Mouse (Mus musculus): ENCODE measurements around the gene Max.

Gene Max

DNA sequence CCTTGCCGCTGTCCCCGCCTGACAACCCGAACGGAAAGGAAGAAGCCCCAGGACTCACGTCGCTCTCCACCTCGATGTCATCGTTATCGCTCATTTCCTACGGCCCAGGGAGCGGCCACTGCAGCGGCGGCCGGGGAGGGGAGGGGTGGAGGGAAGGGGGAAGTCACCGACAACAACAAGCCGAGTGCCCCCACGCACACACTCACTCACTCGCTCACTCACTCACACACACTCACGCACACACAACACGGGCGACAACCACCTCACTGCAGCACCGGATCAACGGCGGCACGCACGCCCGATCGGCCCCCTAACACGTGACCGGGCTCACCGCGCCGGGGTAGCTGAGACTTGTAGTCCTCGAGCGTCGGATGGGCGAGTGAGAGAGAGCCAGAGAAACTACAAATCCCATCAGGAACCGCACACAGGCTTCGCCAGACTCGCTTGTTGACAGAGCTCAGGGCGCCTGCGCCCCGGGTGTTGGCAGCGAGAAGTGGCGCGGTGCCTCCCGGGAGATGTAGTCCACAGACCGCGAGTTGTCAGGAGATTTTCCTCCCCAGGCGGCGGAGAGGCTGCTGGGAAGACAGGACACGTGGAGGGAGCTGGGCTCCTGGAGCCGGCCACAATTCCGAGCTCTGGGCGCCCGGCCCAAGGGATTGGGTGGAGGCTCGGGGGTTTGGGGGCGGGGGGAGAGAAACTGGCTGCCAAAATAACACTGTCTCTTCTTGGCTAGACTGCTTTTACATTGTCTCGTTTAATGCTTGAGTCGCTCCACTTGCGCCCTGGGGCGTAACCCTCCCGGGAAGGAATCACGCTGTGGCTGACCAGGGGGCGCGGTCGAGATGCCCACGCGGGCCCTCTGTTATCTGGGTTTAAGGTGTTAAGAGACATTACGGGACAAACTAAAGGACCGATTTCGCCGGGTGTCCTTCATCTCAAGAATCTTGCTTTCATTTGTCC is at the start of gene Max:
Gene Max, minus strand, starts transcription at position 270 of the 960 bp plus-strand sequence.
- peak; percentile 99 for DNase-seq

DNA sequence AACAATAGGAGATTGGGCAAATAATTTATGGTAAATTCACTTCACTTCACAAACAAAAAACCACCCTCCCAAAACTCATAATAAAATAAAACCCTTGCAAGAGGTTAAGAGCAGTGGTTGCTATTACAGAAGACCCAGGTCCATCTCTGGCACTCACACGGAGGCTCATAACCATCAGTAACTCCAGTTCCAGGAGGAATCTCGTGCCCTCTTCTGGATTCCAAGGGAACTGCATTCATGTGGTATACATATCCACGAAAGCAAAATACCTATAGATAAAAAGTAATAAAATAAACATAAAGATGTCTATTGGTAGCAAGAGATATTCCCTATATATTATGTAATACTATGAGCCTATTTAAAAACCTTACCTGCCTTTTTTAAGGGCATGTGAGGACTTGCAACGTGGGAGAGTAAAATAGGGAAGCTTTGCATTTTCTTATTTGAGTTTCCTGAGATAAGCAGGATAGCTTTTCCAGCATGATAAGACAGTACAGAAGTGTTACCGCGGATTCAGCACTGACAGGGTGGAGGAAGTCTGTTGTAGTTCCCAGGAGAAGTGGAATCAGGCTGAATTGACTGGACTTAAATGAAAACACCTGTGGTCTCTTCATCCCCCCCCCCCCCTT is 49.2 kb upstream of the Max start:
- peak; percentile 62 to 70 for DNase-seq

- peak; percentile 85 to 86 for DNase-seq
Measured at GRCm38 (mm10) chr12:77009202-77010030, 47.4 kb upstream of the Max start.

DNA sequence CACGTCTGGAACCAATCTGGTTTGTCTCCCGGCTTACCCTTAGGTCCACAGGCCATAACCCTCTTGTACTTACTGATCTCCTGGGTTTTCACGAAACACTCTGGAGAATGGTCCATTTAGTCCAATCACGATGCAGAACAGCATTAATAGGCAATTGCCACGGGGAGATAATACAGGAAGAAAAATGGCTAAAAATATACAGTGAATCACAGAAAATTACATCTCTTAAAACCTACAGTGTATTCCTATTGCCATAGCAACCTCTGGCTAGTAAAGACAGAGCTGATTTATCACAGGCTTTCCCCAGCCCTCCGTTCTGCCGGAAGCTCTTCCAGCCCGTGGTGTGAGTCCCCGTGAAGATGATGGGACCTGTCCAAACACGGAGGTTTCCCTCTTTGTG is 42.9 kb upstream of the Max start:
- no peak for DNase-seq

- no peak for DNase-seq
Measured at GRCm38 (mm10) chr12:77002551-77003228, 40.7 kb upstream of the Max start.

DNA sequence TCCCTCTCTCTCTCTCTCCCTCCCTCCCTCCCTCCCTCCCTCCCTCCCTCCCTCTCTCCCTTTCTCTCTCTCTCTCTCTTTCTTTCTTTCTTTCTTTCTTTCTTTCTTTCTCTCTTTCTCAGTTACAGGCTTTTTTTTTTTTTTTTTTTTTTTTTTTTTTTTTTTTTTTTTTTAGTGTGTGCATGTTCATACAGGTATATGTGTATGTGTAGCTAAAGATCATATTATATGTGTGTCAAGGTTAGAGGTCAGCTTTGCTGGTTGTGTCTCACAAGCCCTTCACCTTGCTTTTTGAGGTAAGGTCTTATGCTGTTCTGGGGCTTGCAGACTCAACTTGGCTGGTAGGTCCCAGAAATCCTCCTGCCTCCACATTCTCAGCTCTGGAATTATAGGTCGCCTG is 39.3 kb upstream of the Max start:
- DNase-seq, result no peak

DNA sequence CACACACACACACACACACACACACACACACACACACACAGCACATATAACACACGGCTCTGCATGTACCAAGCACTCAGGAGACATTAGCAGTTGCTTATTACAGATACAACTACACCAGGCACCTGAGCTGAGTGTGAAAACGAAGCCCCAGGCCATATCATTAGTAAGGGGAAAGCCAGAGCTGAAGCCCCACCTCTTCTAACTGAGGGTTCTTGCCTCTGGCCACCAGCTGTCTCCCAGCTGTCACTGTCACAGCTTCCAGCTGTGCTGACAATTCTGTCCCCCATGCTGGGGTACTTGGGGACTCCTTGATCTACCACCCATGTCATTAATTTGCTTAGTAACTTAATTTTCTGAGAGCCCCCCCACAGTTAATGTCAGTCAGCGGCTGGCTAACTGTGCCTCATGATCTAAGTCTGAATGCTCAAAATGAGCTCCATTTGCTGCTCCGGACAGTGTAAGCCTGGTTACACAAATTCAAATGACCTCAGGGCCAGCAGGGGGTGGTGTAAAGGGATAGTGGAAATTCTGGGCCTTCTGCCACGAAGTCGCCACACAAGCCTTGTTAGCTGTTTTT is 38.8 kb upstream of the Max start:
- peak; percentile 83 to 85 for DNase-seq

- DNase-seq, result peak; percentile 84 to 89
Measured at GRCm38 (mm10) chr12:77000096-77000704, 38.2 kb upstream of the Max start.

- no peak for DNase-seq
Measured at GRCm38 (mm10) chr12:76994766-76995165, 32.8 kb upstream of the Max start.

GRCm38 (mm10) chr12:76992891-76993529 is 31.0 kb upstream of the Max start:
- peak; percentile 78 to 82 for DNase-seq

DNA sequence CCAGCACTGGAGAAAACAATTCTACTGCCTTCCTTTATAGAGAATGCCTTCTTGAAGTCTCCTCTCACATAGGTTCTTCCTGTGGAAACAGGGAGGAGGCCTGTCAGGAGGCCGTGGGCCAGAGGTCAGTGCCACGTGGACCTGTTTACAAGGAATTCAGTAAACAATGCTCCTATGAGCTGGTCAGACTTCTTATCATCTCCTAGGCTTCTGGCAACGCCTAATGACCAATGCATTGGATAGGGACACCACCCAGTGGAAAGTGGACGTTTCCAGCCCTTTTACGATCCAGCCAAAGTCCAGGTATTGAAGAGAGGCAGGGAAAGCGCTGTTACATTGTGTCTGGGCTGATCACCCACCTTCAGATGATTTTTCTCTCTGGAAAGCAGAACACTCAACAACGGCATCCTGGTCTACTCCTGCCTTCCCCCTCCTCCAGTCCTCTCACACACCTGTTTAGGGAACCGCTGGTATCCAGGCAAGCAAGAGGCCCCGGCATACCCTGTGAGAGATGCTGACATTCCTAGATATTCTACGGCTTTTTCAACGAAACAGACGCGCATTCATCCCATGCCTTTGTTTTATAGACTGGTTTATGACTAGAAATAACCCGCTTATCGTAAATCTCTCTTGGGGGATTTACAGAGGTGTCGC is 20.9 kb upstream of the Max start:
- DNase-seq, result no peak

DNA sequence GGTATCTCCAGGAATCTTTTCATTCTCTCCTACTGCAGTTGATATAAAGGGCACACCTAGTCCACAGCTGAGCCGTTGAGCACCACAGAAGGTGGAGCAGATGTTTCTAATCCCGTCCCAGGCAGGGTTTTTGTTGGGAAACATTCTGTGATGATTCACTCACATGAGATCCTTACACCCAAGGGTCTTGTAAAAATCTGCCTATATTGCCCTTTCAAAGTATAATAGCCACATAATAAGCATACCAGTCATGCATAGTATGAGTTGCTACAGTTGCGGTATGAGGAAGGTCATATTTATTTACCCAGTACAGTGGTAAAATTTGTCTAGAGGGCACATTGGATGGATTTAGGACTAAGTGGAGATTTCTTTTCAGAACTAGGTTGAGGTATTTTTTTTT is 17.5 kb upstream of the Max start:
- DNase-seq, result no peak

DNA sequence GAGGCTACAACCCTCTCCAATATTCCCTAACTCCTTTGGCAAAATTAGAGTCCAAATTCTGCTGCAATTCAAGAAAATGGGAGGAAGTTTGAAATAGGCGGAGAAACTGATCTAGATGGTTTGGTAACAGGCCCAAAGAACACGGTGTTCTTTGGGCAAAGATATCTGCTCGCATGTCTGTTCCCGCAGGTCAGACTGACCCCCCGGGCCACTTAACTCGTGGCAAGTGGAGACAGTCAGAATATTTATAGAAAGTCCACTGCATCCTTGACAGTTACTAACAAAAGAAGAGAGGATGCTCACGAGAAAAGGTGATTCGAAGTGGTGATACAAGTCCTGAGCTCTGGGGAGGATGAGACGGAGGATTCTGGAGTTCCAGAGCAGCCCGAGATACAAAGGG is 10.7 kb upstream of the Max start:
- no peak for DNase-seq

- DNase-seq, result no peak
Measured at GRCm38 (mm10) chr12:76972241-76972640, 10.2 kb upstream of the Max start.

DNA sequence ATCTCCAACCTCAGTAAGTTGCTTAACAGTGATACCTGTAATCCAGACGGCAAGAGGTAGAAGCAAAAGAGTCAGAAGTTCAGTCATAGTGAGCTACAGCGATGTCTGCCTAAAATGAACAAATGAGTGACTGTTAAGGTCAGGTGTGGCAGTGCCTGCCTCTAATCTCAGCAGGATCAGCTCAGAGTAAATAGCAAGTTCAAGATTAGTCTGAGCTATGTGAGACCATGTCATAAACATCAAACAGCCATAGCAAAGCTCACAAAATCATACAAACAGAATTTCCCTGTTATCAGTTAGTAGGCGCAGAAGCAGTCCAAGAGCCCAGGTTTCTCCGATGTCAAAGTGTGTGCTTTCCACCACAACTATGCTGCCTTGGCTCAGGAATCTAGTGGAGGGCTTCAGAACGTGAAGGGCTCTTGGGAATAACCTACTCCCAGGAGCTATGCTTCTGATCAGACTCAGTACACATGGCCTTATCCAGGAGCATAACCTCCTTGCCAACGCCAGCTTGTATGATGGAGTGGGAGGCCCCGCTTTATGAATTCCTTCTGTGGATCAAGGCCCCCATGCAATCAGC is 9.7 kb upstream of the Max start:
- DNase-seq, result no peak

DNA sequence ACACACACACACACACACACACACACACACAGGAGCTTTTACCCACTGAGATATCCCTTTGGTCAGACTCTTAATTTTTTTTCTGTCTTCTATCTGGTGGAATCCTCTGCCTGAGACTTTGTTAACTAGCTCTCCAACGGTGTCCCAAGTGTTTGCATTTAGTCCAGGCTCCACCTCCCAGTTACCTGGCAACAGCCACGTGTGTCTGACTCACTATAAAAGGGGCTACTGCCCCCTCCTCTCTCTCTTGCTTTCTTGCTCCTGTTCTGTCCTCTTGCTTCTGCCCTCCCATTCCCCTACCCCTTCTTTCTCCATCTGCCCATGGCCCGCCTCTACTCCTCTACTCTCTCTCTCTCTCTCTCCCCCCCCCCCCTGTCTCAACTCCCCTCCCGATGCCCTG is 3.9 kb upstream of the Max start:
- no peak for DNase-seq

- DNase-seq, result no peak
Measured at GRCm38 (mm10) chr12:76965089-76965488, 3.1 kb upstream of the Max start.

- peak in 1 of 2 experiments; percentile 74 for DNase-seq
Measured at GRCm38 (mm10) chr12:76961052-76961931, 709 bp downstream of the Max start.

GRCm38 (mm10) chr12:76957688-76958087 is 4.3 kb downstream of the Max start:
- DNase-seq, result no peak

Measured in cerebellum, postnatal 10 days (tissue).